Mouse (Mus musculus) forebrain, postnatal 0 days (tissue): ENCODE data around the gene Taf4. TPM values are rescaled to one million over a fixed set of nuclear protein-coding genes. Genes with fewer than 3 reads are reported as not detected.

ENCODE experiments used
- ATAC-seq: fragments of 200-750 bp; cut with Nextera tagmentation; 2 replicates; pipeline ENCODE4 v1.8.0; 2017; ENCODE audit warnings: mild to moderate bottlenecking, moderate library complexity
- DNase-seq: peaks from one replicate; pipeline ENCODE4 v3.0.0-alpha.2; 2015
- H3K27ac ChIP-seq: fragments of 300-500 bp; sonication (generic); 2 replicates; pipeline ENCODE4 v1.5.1; 2014; ENCODE audit warnings: low read depth, mild to moderate bottlenecking, antibody characterized with exemption, low read length, moderate library complexity, mixed read lengths
- H3K27me3 ChIP-seq: fragments of 300-500 bp; sonication (generic); 2 replicates; pipeline ENCODE4 v1.6.1; 2014; ENCODE audit warnings: mild to moderate bottlenecking, low read length, mixed read lengths; ENCODE audit not compliant: insufficient read depth
- H3K36me3 ChIP-seq: fragments of 300-500 bp; sonication (generic); 2 replicates; pipeline ENCODE4 v1.6.1; 2014; ENCODE audit warnings: mild to moderate bottlenecking, moderate library complexity; ENCODE audit not compliant: insufficient read depth
- H3K4me1 ChIP-seq: fragments of 300-500 bp; sonication (generic); 2 replicates; pipeline ENCODE4 v1.6.1; 2014; ENCODE audit warnings: antibody characterized with exemption; ENCODE audit not compliant: insufficient read depth
- H3K4me2 ChIP-seq: fragments of 300-500 bp; sonication (generic); 2 replicates; pipeline ENCODE4 v1.6.1; 2014; ENCODE audit warnings: low read depth, mild to moderate bottlenecking, moderate library complexity
- H3K4me3 ChIP-seq: fragments of 300-500 bp; sonication (generic); 2 replicates; pipeline ENCODE4 v1.5.1; 2014; ENCODE audit warnings: low read depth, low read length, mixed read lengths
- H3K9ac ChIP-seq: fragments of 300-500 bp; sonication (generic); 2 replicates; pipeline ENCODE4 v1.6.1; 2014; ENCODE audit warnings: mild to moderate bottlenecking
- H3K9me3 ChIP-seq: fragments of 300-500 bp; sonication (generic); 2 replicates; pipeline ENCODE4 v1.6.1; 2016; ENCODE audit warnings: low read length
- CTCF ChIP-seq: sonication (generic); IDR thresholded peaks from 2 replicates; pipeline ENCODE4 v1.5.1; 2016; ENCODE audit warnings: antibody characterized with exemption, control low read depth, low read depth
- WGBS: fragments of 180-500 bp; shearing (Covaris S2); extraction: QIAGEN DNeasy Blood & Tissue Kit; methylation state at CpG from one replicate; pipeline ENCODE4 v1.1.7; 2014; 5-methylcytosine and 5-hydroxymethylcytosine counted together
- polyA plus RNA-seq: library from polyadenylated mRNA; unstranded; fragments of >200 nt; fragmentation: Nextera tagmentation; extraction: Ambion mirVana; gene quantifications from 2 replicates; pipeline ENCODE4 v1.2.1, GENCODE M21; 2015
- total RNA-seq: library from RNA; depleted of rRNA; stranded (reverse); fragments of >200 nt; gene quantifications from 2 replicates; pipeline ENCODE4 v1.2.3, GENCODE M21; 2014; rRNA removed

The Taf4 gene
- total and polyA plus RNA-seq, 2 experiments from 2014 or later = 2.4 to 12.5 TPM

DNA sequence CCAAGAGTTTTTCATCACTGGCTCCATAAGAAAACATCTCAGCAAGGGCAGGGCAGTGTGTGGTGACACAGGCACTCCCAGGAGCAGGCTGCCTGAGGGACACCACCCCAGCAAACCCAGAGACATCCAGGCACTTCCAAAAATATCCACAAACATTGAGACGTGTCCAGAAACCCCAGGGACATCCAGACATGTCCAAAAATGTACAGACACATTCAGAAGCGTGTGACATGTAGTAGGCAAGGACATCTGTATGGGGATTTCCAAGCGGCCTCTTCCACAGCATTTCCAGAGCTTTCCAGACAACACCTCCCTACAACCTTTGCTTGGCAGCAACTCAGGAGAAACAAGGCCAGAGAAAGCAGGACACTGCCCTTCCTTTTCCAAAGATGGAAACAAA is 108.8 kb downstream of the Taf4 start:
- Histone ChIP-seq H3K27me3 (no peaks in the 10 kb centered on the region), H3K9ac (no peak overlapping the region), H3K4me3 (no peak overlapping the region), H3K4me1 (peaks cover 7% of the 10 kb centered on the region; the same call in 1 of the 2 replicates), H3K9me3 (no peaks in the 10 kb centered on the region), H3K36me3 (no peaks in the 10 kb centered on the region), H3K4me2 (no peak overlapping the region), H3K27ac (no peak overlapping the region)
- DNase-seq (no peak), ATAC-seq (no peak)
- TF ChIP-seq CTCF = no peak
- whole genome bisulfite sequencing = 67% methylated on average over 3 of the region's 3 CpGs

DNA sequence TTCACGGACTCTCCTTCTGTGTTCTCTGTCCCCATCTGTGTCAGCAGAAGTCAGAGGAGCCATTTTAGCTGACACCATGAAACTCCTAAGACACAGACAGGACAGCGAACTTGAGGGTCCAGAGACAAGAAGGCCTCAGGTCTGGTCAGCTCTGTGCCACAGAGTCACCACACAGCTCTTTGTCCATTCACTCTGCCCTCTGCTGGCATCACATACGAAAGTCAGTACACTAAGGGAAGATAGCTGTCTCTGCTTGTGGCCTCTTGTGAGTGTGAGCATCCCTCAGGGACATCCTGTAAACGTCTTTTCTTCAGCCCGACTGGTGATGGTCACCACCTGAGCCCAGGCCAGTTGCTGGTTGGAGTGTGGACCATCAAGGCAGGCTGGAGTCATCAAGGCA is 111.3 kb downstream of the Taf4 start:
- WGBS = 86% methylated on average over 5 of the region's 5 CpGs
- no peaks in the 10 kb centered on the region for H3K9me3 ChIP-seq
- no peak overlapping the region for H3K4me2 ChIP-seq
- no peak overlapping the region for H3K9ac ChIP-seq
- H3K27me3 ChIP-seq = no peaks in the 10 kb centered on the region
- H3K27ac ChIP-seq = no peak overlapping the region
- ATAC-seq (no peak), DNase-seq (no peak)
- peaks cover 7% of the 10 kb centered on the region; the same call in 1 of the 2 replicates for H3K4me1 ChIP-seq
- no peaks in the 10 kb centered on the region for H3K36me3 ChIP-seq
- peak; percentile 55 for TF ChIP-seq CTCF
- H3K4me3 ChIP-seq = no peak overlapping the region

DNA sequence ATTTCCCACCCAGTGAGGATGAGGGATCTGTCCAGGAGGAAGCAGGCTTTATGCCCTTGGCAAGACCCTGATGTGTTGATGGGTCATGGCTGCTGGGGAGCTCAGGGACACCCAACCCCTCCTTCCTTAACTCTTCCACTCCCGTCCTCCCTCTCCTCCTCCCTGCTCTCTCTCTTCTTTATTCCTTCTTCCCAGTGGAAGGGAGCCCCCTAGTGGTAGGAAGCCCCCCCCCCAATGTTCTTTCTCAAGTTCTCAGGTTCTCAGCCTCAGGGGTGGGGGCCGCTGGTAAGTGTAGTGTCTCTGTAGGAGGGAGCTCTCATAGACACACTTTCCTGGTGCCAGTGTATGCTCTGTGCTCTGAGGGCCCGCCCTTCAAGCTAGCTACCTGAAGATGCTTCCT is 113.2 kb downstream of the Taf4 start:
- Histone ChIP-seq H3K9me3 (no peaks in the 10 kb centered on the region), H3K27me3 (no peaks in the 10 kb centered on the region), H3K9ac (no peak overlapping the region), H3K27ac (no peak overlapping the region), H3K4me1 (no peaks in the 10 kb centered on the region), H3K4me2 (no peak overlapping the region), H3K36me3 (no peaks in the 10 kb centered on the region), H3K4me3 (no peak overlapping the region)
- peak; percentile 20; the same call in 1 of the 2 replicates for ATAC-seq
- DNase-seq = no peak
- WGBS = 63% methylated on average over 3 of the region's 3 CpGs
- peak; percentile 69 for TF ChIP-seq CTCF

DNA sequence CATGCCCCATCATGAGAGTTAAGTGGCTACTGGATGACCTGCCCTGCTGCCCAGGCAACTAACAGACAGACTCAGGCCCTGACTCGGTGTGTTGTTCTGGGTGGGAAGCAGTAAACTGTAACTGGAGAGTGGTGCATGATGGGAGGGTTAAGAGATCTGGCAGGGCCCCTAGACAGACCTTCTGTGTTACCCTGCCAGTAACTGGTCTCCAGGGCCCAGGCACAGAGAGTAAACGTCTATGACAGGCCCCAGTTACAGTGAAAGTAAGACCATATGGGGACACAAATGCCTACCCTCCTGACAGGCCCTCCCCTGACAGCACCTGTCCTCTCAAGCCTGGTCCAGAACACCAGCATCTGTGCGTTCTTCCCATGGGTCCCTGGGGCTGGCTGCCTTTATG is 113.8 kb downstream of the Taf4 start:
- no peak overlapping the region for H3K9ac ChIP-seq
- DNase-seq (no peak), ATAC-seq (no peak)
- TF ChIP-seq CTCF = no peak
- no peak overlapping the region for H3K27ac ChIP-seq
- H3K4me2 ChIP-seq = no peak overlapping the region
- no peak overlapping the region for H3K4me3 ChIP-seq
- H3K9me3 ChIP-seq = no peaks in the 10 kb centered on the region
- no peaks in the 10 kb centered on the region for H3K36me3 ChIP-seq
- H3K4me1 ChIP-seq = no peaks in the 10 kb centered on the region
- no peaks in the 10 kb centered on the region for H3K27me3 ChIP-seq
- WGBS = 68% methylated on average over 3 of the region's 3 CpGs

Other genes with a start within 250 kb of the Taf4 start
- 154 and 162 TPM in 2 replicates for gene Lsm14b, start 48.3 kb upstream of the Taf4 start, total RNA-seq
- gene Lsm14b, start 48.3 kb upstream of the Taf4 start, polyA plus RNA-seq = 24.4 and 24.8 TPM in 2 replicates
- gene Psma7, start 65.8 kb upstream of the Taf4 start, total RNA-seq = 301 and 392 TPM in 2 replicates
- gene Psma7, start 65.8 kb upstream of the Taf4 start, polyA plus RNA-seq = 581 and 734 TPM in 2 replicates
- 82.6 and 104 TPM in 2 replicates for gene Ss18l1, start 65.9 kb upstream of the Taf4 start, total RNA-seq
- gene Ss18l1, start 65.9 kb upstream of the Taf4 start, polyA plus RNA-seq = 32.8 and 47.0 TPM in 2 replicates
- 27.9 and 32.2 TPM in 2 replicates for gene Mtg2, start 93.9 kb upstream of the Taf4 start, total RNA-seq
- 23.5 and 25.5 TPM in 2 replicates for gene Mtg2, start 93.9 kb upstream of the Taf4 start, polyA plus RNA-seq
- gene Hrh3, start 127.8 kb upstream of the Taf4 start, total RNA-seq = 11.3 and 13.3 TPM in 2 replicates
- 4.6 and 6.1 TPM in 2 replicates for gene Hrh3, start 127.8 kb upstream of the Taf4 start, polyA plus RNA-seq
- gene Osbpl2, start 142.7 kb upstream of the Taf4 start, total RNA-seq = 63.0 and 64.2 TPM in 2 replicates
- gene Osbpl2, start 142.7 kb upstream of the Taf4 start, polyA plus RNA-seq = 61.0 and 69.8 TPM in 2 replicates
- 133 and 168 TPM in 2 replicates for gene Adrm1, start 194.8 kb upstream of the Taf4 start, total RNA-seq
- gene Adrm1, start 194.8 kb upstream of the Taf4 start, polyA plus RNA-seq = 219 and 222 TPM in 2 replicates
- 3.5 and 8.9 TPM in 2 replicates for gene Lama5, start 249.2 kb upstream of the Taf4 start, total RNA-seq
- 1.4 and 1.7 TPM in 2 replicates for gene Lama5, start 249.2 kb upstream of the Taf4 start, polyA plus RNA-seq